Mouse (Mus musculus): ENCODE measurements around the gene Sema3b.

The Sema3b gene

GRCm38 (mm10) chr9:107548820-107549219, 60.2 kb downstream of the Sema3b start:
- no peak for DNase-seq (ENCODE audit: low spot score in 2 of 2)

GRCm38 (mm10) chr9:107547957-107548356, 61.1 kb downstream of the Sema3b start:
- no peak for DNase-seq (ENCODE audit: low spot score in 2 of 2)

All from spleen, postnatal 4 days (tissue).